Mouse (Mus musculus) olfactory bulb, adult 2 months (tissue): ENCODE data around the gene Suclg2.

Source experiments
- CTCF ChIP-seq: fragments of 200-500 bp; IDR thresholded peaks from 2 replicates; pipeline ENCODE4 v1.5.1; 2012; ENCODE audit warnings: low read depth, mild to moderate bottlenecking, low read length, moderate library complexity; ENCODE audit not compliant: insufficient read depth
- POLR2A ChIP-seq: fragments of 200-500 bp; IDR thresholded peaks from 2 replicates; pipeline ENCODE4 v1.6.1; 2012; ENCODE audit warnings: mild to moderate bottlenecking, low read depth, low read length, moderate library complexity; ENCODE audit not compliant: insufficient read depth

GRCm38 (mm10) chr6:95592396-95592795 is 126.2 kb downstream of the Suclg2 start:
- TF ChIP-seq CTCF: no peak
- TF ChIP-seq POLR2A: no peak
